Mouse (Mus musculus) bone marrow, adult 2 months (tissue): ENCODE measurements around the gene Capn11.

Source experiments
- CTCF ChIP-seq: fragments of 200-500 bp; IDR thresholded peaks from 2 replicates; pipeline ENCODE4 v1.5.1; 2011; ENCODE audit warnings: low read length, control low read depth; ENCODE audit not compliant: control insufficient read depth, insufficient read depth
- POLR2A ChIP-seq: fragments of 200-500 bp; IDR thresholded peaks from 2 replicates; pipeline ENCODE4 v1.6.1; 2011; ENCODE audit warnings: low read depth, mild to moderate bottlenecking, control low read depth, low read length, borderline replicate concordance; ENCODE audit not compliant: control insufficient read depth

DNA sequence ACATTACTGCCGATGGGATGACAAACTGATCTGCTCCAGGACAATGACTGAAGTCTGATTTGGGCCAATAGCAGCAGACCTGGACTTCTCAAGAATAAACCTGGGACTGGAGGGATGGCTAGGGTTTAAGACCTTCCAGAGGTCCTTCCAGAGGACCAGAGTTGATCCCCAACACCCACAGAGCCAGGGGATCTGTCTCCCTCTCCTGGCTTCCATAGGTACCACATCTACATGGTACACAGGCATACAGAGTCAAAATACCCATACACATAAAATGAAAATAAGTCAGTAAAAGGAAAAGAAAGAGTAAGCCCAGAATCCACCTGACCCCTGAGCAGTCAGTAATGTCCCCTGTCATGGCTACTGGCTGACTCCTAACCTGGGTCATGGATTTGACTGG, 12.7 kb upstream of the Capn11 start:
- TF ChIP-seq POLR2A (no peak), CTCF (no peak)
